Mouse (Mus musculus): ENCODE results near the gene Rbm20. TPM values are rescaled to one million over a fixed set of nuclear protein-coding genes. Genes with fewer than 3 reads are reported as not detected.

Rbm20 gene
- polyA plus RNA-seq, 1 experiment from 2014 or later: 4.9 TPM

DNA sequence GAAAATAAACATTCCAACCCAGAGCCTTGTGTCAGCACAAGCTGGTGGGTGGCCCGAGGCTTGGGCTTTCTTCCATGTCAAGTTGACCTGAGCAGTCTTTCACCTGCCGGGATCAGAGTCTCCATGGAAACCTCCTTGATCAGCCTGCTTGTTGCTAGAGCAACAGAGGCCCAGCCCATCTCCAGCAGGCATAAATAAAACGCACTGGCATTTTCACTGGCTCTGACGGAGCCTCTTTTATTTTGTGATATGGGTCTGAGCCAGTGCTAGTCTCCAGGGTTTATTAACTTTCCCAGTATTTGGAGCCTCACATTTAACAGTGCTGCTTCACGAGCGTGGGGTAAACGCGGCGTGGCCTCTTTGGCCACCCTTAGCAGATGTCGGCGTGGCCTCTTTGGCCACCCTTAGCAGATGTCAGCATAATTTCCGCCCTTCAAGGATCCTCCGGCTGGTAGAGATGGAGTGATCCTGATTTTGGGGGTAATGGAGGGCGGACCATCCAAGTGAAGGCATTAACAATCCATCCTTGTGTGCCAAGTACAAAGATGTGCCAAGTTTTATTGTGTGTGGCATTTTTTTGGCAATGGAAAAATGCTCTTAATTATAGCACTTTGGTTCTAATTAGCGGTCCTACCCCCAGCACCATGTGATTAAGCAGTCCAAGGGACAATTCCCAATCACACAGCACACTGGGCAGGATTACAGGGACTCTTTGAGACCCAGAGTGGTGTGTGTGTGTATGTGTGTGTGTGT is 175.8 kb downstream of the Rbm20 start:
- H3K27ac ChIP-seq (replicated peaks): peak overlapping the region; percentile 97
- peaks cover 80% of the 10 kb centered on the region for H3K4me1 ChIP-seq
- no peaks in the 10 kb centered on the region for H3K36me3 ChIP-seq
- H3K9me3 ChIP-seq: no peaks in the 10 kb centered on the region
- peak overlapping the region; percentile 25 for H3K4me3 ChIP-seq
- 5% methylated on average over 15 of the region's 15 CpGs for WGBS
- no peaks in the 10 kb centered on the region for H3K27me3 ChIP-seq
- H3K4me2 ChIP-seq (replicated peaks): peak overlapping the region; percentile 48
- peak overlapping the region; percentile 38; the same call in 1 of the 2 replicates for H3K9ac ChIP-seq (replicated peaks)
- ATAC-seq (replicated peaks): peak; percentile 91

- Histone ChIP-seq H3K4me1 (peaks cover 89% of the 10 kb centered on the region), H3K27me3 (no peaks in the 10 kb centered on the region), H3K36me3 (no peaks in the 10 kb centered on the region), H3K4me2 (replicated peaks) (no peak overlapping the region), H3K9ac (replicated peaks) (no peak overlapping the region), H3K27ac (replicated peaks) (no peak overlapping the region), H3K9me3 (no peaks in the 10 kb centered on the region), H3K4me3 (no peak overlapping the region)
- no peak for ATAC-seq (replicated peaks)
- 67% methylated on average over 4 of the region's 4 CpGs for WGBS
Measured at GRCm38 (mm10) chr19:53854978-53855377, 177.9 kb downstream of the Rbm20 start.

DNA sequence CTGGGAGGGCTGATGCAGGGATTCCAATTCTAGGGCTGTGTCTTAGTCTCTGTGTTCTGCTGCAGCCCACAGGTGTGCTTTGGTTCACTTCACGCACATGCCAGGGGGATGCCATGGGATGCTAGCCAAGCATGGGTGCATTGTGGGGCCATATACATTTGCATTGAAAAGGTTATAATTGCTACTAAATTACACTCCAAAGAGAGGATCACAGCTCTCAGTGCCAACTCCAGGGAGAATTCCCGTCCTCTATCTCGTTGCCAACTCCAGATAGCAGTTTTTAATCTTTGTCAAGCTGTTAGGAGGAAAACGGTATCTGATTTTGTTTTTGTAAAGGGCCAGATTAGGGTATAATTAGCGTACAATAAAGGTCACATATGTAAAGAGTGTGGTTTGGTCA is 178.7 kb downstream of the Rbm20 start:
- ATAC-seq (replicated peaks): no peak
- Histone ChIP-seq H3K27ac (replicated peaks) (peak overlapping the region; percentile 47), H3K4me1 (peaks cover 81% of the 10 kb centered on the region), H3K9ac (replicated peaks) (0 out of 2 replicates have a peak overlapping the region, but pooled peaks have one; percentile 6), H3K27me3 (no peaks in the 10 kb centered on the region), H3K4me2 (replicated peaks) (peak overlapping the region; percentile 13; the same call in 1 of the 2 replicates), H3K36me3 (no peaks in the 10 kb centered on the region), H3K9me3 (no peaks in the 10 kb centered on the region), H3K4me3 (no peak overlapping the region)
- 29% methylated on average over 5 of the region's 5 CpGs for WGBS

DNA sequence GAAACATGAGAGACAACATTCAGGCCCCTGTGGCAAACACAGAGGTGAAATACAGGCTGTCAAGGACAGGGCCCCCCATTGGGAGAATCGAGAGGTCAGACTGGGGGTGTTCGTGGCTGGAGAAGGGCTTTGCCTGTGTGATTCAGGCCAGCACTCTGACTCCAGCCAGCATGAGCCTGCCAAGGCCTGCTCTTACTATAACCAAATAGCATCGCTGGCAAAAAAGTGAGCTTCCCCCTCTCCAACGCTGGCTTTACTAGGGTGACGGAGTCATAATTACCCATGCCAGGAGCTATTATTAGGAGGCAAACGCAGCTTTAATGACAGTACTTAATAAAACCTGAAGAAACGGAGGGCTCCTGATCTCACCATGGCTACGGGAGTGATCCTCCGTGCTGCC is 179.7 kb downstream of the Rbm20 start:
- no peak overlapping the region for H3K27ac ChIP-seq (replicated peaks)
- no peak overlapping the region for H3K4me3 ChIP-seq
- H3K36me3 ChIP-seq: no peaks in the 10 kb centered on the region
- 43% methylated on average over 9 of the region's 9 CpGs for WGBS
- no peaks in the 10 kb centered on the region for H3K27me3 ChIP-seq
- ATAC-seq (replicated peaks): no peak
- H3K4me2 ChIP-seq (replicated peaks): no peak overlapping the region
- H3K4me1 ChIP-seq: peaks cover 71% of the 10 kb centered on the region
- no peaks in the 10 kb centered on the region for H3K9me3 ChIP-seq
- 0 out of 2 replicates have a peak overlapping the region, but pooled peaks have one; percentile 2 for H3K9ac ChIP-seq (replicated peaks)

DNA sequence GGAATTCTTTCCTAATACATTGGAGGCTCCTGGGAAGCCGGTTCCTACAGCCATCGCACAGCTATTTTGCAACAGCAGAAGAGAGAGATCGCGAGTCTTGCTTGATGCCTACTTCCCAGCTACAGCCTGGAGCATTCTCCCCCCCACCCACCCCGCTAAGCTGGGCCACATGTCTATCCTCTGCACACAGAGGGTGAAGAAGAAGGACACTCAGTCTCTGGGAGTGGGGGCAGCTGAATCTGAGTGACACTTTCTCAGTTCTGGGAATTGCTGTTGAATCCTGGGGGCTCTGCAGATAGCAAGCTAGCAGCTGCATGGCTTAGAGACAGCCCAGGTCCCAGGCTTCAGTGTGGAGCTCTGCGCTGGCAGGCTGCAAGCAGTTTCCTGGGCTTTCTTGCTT is 180.9 kb downstream of the Rbm20 start:
- 78% methylated on average over 6 of the region's 6 CpGs for WGBS
- no peak for ATAC-seq (replicated peaks)
- no peak overlapping the region for H3K27ac ChIP-seq (replicated peaks)
- H3K4me3 ChIP-seq: no peak overlapping the region
- H3K4me1 ChIP-seq: peaks cover 60% of the 10 kb centered on the region
- H3K36me3 ChIP-seq: no peaks in the 10 kb centered on the region
- H3K9me3 ChIP-seq: no peaks in the 10 kb centered on the region
- H3K4me2 ChIP-seq (replicated peaks): no peak overlapping the region
- H3K9ac ChIP-seq (replicated peaks): no peak overlapping the region
- no peaks in the 10 kb centered on the region for H3K27me3 ChIP-seq

- Histone ChIP-seq H3K9ac (replicated peaks) (no peak overlapping the region), H3K9me3 (no peaks in the 10 kb centered on the region), H3K4me1 (peaks cover 48% of the 10 kb centered on the region), H3K4me3 (no peak overlapping the region), H3K27me3 (no peaks in the 10 kb centered on the region), H3K36me3 (no peaks in the 10 kb centered on the region), H3K4me2 (replicated peaks) (no peak overlapping the region), H3K27ac (replicated peaks) (no peak overlapping the region)
- 35% methylated on average over 9 of the region's 9 CpGs for WGBS
- no peak for ATAC-seq (replicated peaks)
Measured at GRCm38 (mm10) chr19:53859149-53859548, 182.0 kb downstream of the Rbm20 start.

GRCm38 (mm10) chr19:53859593-53859992 is 182.5 kb downstream of the Rbm20 start:
- Histone ChIP-seq H3K9ac (replicated peaks) (no peak overlapping the region), H3K36me3 (no peaks in the 10 kb centered on the region), H3K4me2 (replicated peaks) (no peak overlapping the region), H3K9me3 (no peaks in the 10 kb centered on the region), H3K4me1 (peaks cover 44% of the 10 kb centered on the region), H3K27me3 (no peaks in the 10 kb centered on the region), H3K4me3 (no peak overlapping the region), H3K27ac (replicated peaks) (no peak overlapping the region)
- WGBS: 57% methylated on average over 7 of the region's 7 CpGs
- ATAC-seq (replicated peaks): no peak

DNA sequence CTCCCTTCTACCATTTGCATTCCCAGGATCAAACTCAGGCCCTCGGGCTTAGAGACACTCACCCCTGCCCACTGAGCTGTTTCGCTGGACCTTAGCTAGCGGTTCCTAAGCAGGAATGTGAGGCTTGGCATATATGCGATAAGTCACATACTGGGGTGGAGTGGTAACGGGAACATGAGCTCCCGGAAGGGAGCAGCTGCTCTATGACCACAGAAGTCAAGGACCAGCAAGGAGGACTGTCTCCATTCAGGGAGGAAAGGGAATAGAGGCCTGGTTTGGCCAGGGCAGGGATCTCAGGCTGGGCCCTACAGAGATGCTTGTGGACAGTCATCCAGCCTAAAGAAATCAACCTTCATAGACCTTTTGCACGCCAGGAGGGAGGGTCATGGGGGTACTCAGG is 184.2 kb downstream of the Rbm20 start:
- 83% methylated on average over 7 of the region's 7 CpGs for WGBS
- no peaks in the 10 kb centered on the region for H3K9me3 ChIP-seq
- no peaks in the 10 kb centered on the region for H3K27me3 ChIP-seq

DNA sequence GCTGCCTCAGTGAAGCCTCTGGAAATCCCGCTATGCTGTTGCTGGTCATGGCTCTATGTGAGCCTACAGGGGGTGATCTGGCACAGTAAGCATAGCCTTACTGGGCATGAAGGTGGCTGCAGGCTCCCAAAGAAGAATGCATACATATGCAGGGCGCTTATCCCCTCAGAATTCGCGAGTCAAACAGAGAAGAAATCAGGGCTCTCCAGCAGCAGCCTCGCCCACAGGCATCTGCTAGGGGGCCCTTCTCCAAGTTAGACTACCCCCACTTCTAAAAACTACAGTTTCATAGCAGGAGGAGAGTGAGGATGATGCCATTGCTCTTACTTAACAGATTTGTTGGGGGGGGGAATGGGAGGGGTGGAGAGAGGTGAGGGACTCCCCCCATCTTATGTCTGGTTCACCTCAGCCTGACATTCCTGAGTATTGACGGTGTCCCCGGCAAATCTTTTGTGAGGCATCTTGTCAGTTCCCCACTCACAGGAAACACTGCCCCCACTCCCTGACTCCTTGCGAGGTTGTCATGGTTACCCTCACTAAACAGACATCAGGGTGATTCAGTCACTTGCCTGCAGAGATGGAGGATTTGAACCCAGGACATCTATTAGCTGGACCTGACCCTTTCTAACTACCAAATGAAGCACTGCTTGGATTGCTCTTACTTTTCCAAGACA is 185.6 kb downstream of the Rbm20 start:
- ATAC-seq (replicated peaks): no peak

More for the DNA sequence above, 184.2 kb downstream of the Rbm20 start:
- no peaks in the 10 kb centered on the region for H3K36me3 ChIP-seq
- H3K27ac ChIP-seq (replicated peaks): no peak overlapping the region
- no peak overlapping the region for H3K4me3 ChIP-seq
- no peak overlapping the region for H3K9ac ChIP-seq (replicated peaks)
- no peak for ATAC-seq (replicated peaks)
- no peak overlapping the region for H3K4me2 ChIP-seq (replicated peaks)
- peaks cover 26% of the 10 kb centered on the region for H3K4me1 ChIP-seq

GRCm38 (mm10) chr19:53867238-53867637 is 190.1 kb downstream of the Rbm20 start:
- Histone ChIP-seq H3K36me3 (no peaks in the 10 kb centered on the region), H3K9ac (replicated peaks) (no peak overlapping the region), H3K4me3 (no peak overlapping the region), H3K27me3 (no peaks in the 10 kb centered on the region), H3K27ac (replicated peaks) (no peak overlapping the region), H3K4me2 (replicated peaks) (no peak overlapping the region), H3K4me1 (no peaks in the 10 kb centered on the region), H3K9me3 (no peaks in the 10 kb centered on the region)
- no peak for ATAC-seq (replicated peaks)

More for the DNA sequence above, 185.6 kb downstream of the Rbm20 start:
- Histone ChIP-seq H3K9ac (replicated peaks) (no peak overlapping the region), H3K4me2 (replicated peaks) (no peak overlapping the region), H3K4me3 (no peak overlapping the region), H3K36me3 (no peaks in the 10 kb centered on the region), H3K9me3 (no peaks in the 10 kb centered on the region), H3K27me3 (no peaks in the 10 kb centered on the region), H3K4me1 (peaks cover 13% of the 10 kb centered on the region; the same call in 1 of the 2 replicates), H3K27ac (replicated peaks) (no peak overlapping the region)
- 67% methylated on average over 8 of the region's 8 CpGs for WGBS

DNA sequence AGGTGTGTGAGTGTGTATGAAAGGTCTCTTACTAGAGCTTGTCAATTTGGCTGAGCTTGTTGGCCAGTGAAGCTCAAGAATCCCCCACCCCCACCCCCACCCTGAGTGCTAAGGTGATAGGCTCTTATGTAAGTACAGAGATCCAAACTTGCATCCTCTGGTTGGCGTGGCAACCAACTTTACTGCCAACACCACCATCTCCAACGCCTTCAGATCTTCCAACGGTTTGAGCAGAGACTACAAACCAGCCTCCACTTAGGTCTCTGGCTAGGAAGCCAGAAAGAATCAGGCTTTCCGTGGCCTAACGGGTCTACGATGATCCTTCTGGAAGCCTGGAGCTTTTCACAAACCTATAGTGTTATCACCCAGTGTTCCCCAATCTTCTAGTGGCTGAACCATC is 191.0 kb downstream of the Rbm20 start:
- no peaks in the 10 kb centered on the region for H3K9me3 ChIP-seq
- no peaks in the 10 kb centered on the region for H3K4me1 ChIP-seq
- H3K9ac ChIP-seq (replicated peaks): no peak overlapping the region
- H3K4me3 ChIP-seq: no peak overlapping the region
- H3K4me2 ChIP-seq (replicated peaks): no peak overlapping the region
- no peak overlapping the region for H3K27ac ChIP-seq (replicated peaks)
- no peak for ATAC-seq (replicated peaks)
- H3K27me3 ChIP-seq: no peaks in the 10 kb centered on the region
- WGBS: 85% methylated on average over 6 of the region's 6 CpGs
- H3K36me3 ChIP-seq: no peaks in the 10 kb centered on the region

GRCm38 (mm10) chr19:53868796-53869195 is 191.7 kb downstream of the Rbm20 start:
- no peaks in the 10 kb centered on the region for H3K36me3 ChIP-seq
- no peaks in the 10 kb centered on the region for H3K9me3 ChIP-seq
- no peak overlapping the region for H3K9ac ChIP-seq (replicated peaks)
- no peak overlapping the region for H3K4me2 ChIP-seq (replicated peaks)
- H3K27me3 ChIP-seq: no peaks in the 10 kb centered on the region
- H3K4me3 ChIP-seq: no peak overlapping the region
- no peaks in the 10 kb centered on the region for H3K4me1 ChIP-seq
- WGBS: 97% methylated on average over 1 of the region's 1 CpGs
- no peak overlapping the region for H3K27ac ChIP-seq (replicated peaks)
- no peak for ATAC-seq (replicated peaks)
